Mouse (Mus musculus): ENCODE results near the gene Ccdc66. TPM values are rescaled to one million over a fixed set of nuclear protein-coding genes. Genes with fewer than 3 reads are reported as not detected.

Gene Ccdc66
- polyA plus RNA-seq (2014; fragmentation: Illumina TruSeq; extraction: RNeasy Lipid Tissue Mini Kit (QIAGEN cat#74804); ENCODE audit: low read depth, low replicate concordance), result 7.8 TPM

GRCm38 (mm10) chr14:27507894-27508643, at the start of gene Ccdc66:
TSS of gene Ccdc66 (minus strand) at chr14:27508460.

Other genes with a start within 250 kb of the Ccdc66 start
- 41.1 TPM for gene Fam208a, start 79.6 kb downstream of the Ccdc66 start, polyA plus RNA-seq (2014; fragmentation: Illumina TruSeq; extraction: RNeasy Lipid Tissue Mini Kit (QIAGEN cat#74804); ENCODE audit: low read depth, low replicate concordance)
- 3.0 TPM for gene Erc2, start 114.0 kb upstream of the Ccdc66 start, polyA plus RNA-seq (2014; fragmentation: Illumina TruSeq; extraction: RNeasy Lipid Tissue Mini Kit (QIAGEN cat#74804); ENCODE audit: low read depth, low replicate concordance)